Mouse (Mus musculus) right cerebral cortex, adult 2 months (tissue): ENCODE measurements around the gene Erlin1.

ENCODE experiments used
- DNase-seq, 2 experiments: peaks; one replicate each; pipeline ENCODE4 v3.0.0; 2021 to 2022; ENCODE audit warnings: low spot score in 2 of 2

Gene Erlin1

DNA sequence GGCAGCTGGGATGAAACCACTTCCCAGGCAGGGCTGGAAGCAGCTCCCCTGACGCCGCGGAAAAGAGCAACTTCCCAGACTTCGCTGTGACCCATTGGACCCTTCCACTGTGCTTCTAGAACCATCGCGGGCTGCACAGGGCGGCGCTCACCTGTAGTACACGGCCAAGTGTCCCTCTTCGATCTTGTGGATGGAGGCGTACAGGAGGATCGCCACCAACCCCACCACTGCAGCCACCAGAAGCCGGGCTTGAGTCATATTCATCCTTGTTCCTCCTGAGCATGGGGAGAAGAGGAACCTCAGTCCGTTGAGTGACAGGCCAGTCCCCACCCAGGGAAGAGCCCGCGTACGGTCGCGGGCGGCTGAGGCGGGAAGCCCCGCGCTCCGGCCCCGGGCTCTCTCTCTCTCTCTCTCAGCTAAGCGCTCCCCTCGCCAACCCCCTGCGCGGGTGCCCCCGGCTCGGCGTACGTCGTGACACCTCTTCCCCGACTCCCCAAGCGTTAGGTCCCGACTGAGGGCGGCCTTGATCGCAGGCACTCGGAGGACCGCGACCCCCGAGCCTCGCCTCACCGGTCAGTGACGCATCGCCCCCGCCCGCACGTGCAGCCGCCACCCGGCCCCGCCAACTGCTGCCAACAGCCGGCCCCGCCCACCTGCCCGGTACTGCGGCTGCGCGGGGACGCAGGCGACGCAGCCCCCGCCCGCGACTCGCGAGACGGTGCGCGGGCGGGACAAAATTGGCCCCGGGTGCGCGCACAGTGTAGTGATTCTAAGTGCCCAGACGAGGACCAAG, at the start of gene Erlin1:
Gene Erlin1 (minus strand): TSS at position 665 of the 793 bp plus-strand sequence.
- peak; percentile 90 to 92 for DNase-seq

- DNase-seq, result no peak
Measured at GRCm38 (mm10) chr19:44117793-44118192, 48.2 kb upstream of the Erlin1 start.

- peak in 1 of 2 experiments; percentile 30 for DNase-seq
Measured at GRCm38 (mm10) chr19:44111706-44112105, 42.1 kb upstream of the Erlin1 start.

DNA sequence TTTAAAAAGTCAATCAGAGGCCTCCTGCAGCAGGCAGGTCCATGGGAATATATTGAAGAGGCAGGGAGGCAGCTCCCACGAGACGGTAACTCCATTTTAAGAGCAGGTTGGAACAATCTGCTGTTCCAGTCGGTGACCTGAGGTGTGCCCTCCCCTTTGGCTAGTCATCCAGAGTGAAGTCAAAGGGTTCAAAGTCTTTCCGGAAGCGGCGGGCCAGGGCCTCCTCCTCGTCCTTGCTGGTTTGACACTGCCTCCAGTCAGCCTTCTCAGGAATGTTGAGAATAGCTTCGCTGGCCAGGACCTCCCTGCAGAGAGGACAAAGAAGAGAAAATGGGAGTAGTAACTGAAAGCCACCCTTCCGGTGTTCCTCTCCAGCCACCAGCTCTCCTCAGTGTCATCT, 40.8 kb upstream of the Erlin1 start:
- no peak for DNase-seq

DNA sequence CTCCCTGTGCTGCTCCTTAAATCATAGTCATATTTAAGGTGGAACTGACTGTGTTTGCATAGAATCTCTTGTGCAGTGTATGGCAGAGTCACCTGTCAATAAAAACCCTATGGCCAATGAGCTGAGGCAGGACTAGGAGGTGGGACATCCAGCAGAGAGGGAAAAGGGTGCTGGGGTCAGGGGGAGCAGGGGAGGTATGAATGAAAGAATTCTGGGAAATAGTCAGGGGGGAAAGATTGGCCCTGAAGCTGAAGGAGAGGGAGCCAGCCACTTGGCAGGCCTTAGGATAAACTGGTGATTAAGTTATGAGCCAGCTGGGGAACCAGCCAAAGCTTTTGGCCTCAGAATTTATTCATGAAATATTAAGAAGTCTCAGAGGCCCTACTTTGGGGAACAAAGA, 39.4 kb upstream of the Erlin1 start:
- no peak for DNase-seq

- DNase-seq, result peak; percentile 16 to 18
Measured at GRCm38 (mm10) chr19:44107661-44108521, 38.3 kb upstream of the Erlin1 start.

GRCm38 (mm10) chr19:44106831-44107660, 37.5 kb upstream of the Erlin1 start, which contains the start of gene Chuk:
Gene Chuk, minus strand, starts transcription at chr19:44107480.
- peak; percentile 94 to 97 for DNase-seq

DNA sequence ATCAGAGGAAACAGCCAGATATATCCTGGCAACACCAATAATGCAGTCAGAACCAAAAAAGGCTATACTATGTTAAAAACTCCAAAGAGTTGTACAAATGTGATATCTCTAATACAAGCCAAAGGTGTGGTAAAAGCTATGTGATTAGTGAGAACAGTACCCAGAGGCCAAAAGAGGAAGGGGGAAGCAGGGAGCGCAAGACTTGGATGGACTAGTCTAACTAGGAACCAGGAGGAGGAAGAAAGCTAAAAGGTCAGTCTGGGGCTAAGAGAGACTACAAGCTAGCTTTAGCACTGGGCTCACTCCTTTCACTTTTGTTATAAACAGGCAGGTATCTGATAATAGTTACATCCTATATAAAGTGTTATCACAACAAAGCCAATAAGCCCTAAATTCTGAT, 34.8 kb upstream of the Erlin1 start:
- no peak for DNase-seq

GRCm38 (mm10) chr19:44103001-44103400, 33.4 kb upstream of the Erlin1 start:
- DNase-seq, result no peak

DNA sequence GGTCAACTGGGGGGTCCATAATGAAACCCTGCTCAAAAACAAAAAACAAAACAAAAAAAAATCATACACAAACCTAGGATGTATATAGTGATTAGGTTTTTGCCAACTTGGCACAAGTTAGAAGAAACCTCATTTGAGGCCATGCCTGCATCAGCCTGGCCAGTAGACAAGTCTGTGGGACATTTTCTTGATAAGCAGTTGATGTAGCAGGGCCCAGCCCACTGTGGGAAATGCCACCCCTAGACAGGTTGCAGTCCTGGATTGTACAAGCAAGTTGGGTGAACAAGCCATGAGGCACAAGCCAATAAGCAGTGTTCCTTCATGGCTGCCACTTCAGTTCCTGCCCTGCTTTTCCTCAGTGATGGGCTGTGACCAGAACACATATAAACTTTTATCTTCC, 31.3 kb upstream of the Erlin1 start:
- no peak for DNase-seq

GRCm38 (mm10) chr19:44086278-44086677, 16.7 kb upstream of the Erlin1 start:
- no peak for DNase-seq

DNA sequence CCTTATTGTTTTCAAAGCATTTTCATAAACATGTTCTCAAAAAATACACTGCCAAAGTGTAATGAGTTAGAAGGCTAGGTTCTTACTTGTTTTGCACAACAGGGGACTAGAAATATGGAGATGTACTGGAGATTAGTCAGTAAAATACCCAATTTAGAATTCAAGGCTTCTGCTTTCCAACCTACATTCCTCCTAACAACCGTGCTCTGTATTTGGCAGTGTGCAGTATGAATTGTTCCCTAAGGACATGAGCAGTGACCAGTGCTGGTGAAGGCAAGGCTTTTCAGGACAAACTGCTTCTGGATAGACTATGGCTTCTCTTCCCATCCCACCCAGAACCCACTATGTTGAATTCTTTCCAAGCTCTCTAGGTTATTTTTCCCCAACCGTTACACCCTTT, 11.3 kb upstream of the Erlin1 start:
- no peak for DNase-seq

GRCm38 (mm10) chr19:44080023-44080422, 10.4 kb upstream of the Erlin1 start:
- DNase-seq, result no peak

DNA sequence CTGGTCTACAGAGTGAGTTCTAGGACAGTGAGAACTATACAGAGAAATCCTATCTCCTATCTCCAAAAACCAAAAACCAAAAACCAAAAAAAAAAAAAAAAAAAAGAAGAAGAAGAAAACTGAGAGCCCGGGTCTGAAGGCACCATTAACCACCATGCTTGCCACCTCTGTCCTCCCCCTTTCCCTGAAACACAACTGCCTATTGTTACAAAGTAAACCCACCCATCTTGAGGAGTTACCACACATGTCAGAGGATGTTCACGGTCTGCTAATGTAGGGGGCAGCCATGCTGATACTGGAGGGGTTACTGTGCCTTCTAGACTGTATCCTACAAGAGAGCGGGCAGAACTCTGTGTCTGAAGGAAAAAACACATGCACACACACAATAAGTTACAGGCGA, 7.4 kb upstream of the Erlin1 start:
- DNase-seq, result no peak

DNA sequence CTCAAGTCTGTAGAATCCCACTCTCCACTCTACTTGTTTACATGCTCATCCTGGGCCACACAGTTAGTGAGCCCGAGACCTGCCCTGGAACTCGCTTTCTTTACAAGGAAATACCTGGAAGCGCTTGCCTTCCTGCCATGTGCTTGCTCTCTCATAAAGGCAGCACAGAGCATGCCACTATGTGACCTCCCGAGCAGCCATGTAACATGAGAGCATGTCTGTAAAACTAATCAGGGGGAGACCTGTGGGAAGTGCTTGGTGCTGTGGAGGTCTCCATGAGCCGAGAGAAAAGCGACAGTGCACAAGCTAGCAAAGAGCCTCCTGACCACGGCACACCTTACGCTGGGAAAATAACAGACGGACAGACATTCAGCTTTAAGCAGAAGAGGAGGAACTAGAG, 6.9 kb upstream of the Erlin1 start:
- no peak for DNase-seq

- DNase-seq, result no peak
Measured at GRCm38 (mm10) chr19:44074986-44075385, 5.4 kb upstream of the Erlin1 start.

- no peak for DNase-seq
Measured at GRCm38 (mm10) chr19:44071166-44071565, 1.6 kb upstream of the Erlin1 start.

DNA sequence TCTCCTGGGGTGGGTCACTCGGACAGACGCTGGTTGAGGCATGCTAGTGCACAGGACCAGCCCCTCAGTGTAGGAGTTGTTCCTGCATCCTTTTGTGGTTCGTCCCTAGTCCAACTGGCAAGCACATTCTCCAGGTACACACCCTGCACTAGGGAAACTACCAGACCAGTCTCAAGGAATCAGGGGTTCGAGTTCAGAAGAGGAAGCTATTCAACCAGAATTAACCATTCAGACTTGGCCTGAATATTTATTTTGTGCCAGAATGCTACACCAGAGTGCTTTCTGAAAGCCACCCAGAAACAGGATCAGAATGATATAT, 288 bp upstream of the Erlin1 start:
- no peak for DNase-seq

DNA sequence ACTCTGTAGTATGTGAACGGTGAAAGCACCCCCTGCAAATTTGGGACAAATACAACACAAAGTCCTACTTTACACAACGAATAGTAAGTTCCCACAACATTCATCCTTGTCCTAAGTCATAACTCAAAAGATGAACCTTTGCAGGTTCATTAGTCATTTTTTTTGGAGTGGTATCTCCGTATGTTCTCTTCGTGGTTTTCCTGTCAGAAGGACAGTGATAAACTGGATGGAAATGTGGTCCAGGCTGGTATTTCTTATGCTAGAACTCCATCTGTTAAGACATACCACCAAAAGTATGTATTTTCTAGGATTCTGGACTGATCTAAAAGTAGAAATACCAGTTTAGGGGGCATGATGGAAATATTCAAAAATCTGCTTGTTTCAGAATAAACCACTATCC, 1.4 kb downstream of the Erlin1 start:
- DNase-seq, result no peak

- DNase-seq, result no peak
Measured at GRCm38 (mm10) chr19:44067323-44068049, 2.1 kb downstream of the Erlin1 start.

DNA sequence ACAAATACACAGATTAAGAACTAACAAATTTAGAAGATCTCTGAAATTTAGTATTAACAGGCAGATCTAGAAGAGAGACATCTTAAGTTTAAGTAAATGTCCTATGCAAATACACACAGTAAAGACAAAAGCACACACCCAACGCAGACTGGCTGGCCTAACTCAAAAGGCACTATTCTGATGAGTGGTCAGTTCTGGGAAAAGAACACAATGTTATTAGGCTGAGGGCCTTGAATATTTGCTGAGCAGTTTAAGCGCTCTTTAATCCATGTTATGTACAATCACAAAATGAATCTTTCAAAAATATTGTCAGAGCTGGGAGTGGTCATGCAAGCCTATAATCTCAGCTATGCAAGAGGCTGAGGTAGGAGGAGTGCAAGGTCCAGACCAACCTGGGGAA, 4.9 kb downstream of the Erlin1 start:
- no peak for DNase-seq
